Mouse (Mus musculus) T-cell, adult 2 months (primary cell): ENCODE measurements around the gene Pard3.

Experiments used
- DNase-seq: peaks from one replicate; pipeline ENCODE4 v3.0.0; 2022; ENCODE audit warnings: low spot score

The Pard3 gene

DNA sequence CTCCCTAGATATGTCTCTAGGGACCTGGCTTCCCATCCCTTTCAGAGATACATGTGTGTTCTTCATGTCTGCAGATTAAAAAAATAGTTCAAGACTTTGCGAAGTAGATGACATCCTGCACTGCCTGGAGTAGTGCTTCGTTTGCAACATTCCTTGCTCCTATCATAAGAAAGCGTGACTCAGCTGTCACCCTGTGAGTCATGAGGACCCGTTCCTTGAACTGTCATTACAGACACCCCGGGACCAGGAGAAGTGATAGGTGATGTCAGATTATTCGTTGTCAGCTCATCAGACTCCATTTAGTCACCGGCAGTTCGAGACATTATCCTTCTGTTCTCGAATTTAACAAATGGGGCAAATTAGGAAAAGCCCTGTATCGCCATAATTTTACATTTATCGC, 180.1 kb downstream of the Pard3 start:
- DNase-seq: no peak

DNA sequence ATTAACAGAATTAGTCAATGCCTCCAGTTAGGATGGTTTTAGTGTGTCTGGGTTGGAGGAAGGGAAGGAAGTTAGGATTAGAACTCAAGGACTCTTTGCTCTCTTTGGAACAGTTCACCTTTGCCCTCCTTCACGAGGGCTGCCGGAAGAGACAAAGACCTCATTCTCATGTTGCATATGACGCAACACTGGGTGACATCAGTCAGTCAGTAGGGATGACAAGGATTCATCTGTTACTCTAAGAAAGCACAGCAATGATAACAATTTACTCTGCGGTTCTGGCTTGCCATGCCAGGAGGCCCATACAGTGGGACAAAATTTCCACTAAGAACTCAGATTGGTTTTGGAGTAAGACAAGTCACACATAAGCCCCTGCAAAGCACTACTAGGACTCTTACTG, 187.1 kb downstream of the Pard3 start:
- no peak for DNase-seq

DNA sequence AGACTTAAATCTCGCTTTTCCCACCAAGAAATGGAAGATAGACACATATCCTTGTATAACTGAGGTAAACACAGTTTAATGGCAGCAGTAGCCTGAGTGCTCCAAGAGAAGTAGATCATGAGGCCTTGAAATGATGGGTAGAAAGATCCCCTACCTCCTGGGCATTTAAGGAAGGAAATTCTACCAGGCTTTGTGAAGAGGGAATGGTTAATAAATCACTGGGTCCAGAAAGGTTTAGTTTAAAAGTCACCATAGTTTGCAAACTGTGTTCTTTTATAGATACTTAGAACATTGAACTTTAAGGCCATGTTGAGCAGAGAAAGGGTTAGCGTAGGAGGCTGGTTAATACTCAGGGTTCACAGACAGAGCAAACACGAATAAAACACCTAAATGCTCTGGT, 187.8 kb downstream of the Pard3 start:
- no peak for DNase-seq

DNA sequence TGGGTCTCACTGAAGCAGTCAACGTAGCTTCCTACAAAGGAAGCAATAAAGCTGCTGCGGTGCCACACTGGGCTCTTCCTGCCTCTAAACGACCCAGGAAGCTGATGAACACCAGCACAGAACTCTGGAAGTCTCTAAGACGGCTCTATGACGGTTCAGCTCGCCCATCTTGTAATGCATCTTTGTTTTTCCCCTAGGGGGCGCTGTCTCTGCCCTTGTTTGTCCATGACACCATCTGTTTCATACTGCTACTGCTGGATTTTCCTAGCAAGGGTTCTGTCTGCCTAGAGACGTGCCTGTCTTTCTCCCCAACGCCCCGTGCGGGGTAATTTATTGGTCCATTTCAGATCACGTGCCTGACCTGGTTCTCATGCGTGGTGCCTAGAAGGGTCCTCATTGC, 188.3 kb downstream of the Pard3 start:
- no peak for DNase-seq

DNA sequence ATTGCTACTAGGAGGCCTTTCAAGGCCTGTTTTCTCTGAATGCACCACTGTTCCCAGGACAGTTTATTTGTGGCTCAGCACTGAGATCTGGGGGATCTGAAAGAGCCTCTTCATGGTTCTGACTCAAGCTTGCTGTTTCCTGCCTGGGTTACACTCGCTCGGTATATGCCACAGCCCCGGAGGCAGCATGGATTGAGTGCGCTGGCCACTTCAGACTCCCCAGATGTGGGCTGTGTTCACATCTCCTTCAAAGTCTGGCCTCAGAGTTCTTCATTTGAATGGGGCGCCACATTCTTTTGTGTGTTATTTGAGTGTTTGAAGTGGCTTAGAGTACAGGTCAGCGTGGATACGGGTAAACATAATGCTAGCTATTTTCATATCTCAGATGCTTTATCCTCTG, 190.9 kb downstream of the Pard3 start:
- no peak for DNase-seq

DNA sequence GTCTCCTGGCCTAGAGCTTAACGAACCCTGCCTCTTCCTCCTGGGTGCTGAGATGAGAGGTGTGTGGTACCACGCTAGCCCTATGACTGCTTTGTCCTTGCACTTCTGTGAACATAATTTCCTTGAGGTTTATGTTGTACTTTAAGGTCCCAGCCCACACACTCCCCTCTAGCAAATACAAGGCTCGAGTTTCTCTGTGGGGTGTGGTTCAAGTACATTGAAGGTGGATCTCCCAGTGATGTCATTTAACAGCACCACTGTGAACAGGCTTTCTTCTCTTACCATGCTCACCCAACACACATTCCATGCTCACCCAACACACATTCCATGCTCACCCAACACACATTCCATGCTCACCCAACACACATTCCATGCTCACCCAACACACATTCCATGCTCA, 193.4 kb downstream of the Pard3 start:
- DNase-seq: no peak

DNA sequence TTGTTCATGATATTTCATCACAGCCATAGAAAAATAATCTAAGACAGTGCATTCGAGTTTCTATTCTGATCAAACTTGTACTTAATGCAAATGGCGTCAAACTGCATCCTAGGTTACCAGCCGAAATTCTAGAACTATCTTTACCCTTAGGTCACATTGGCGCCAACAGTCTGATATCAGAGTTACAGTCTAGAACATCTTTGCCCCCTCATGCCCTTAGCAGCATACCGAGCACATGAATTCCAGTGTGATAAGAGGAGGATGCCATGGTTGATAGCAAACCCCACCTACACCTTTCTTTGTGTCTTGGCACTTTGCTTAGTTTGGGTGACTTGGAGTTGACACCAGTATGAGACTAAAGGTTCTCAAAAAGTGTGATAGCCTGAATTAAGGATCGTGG, 197.4 kb downstream of the Pard3 start:
- DNase-seq: no peak

DNA sequence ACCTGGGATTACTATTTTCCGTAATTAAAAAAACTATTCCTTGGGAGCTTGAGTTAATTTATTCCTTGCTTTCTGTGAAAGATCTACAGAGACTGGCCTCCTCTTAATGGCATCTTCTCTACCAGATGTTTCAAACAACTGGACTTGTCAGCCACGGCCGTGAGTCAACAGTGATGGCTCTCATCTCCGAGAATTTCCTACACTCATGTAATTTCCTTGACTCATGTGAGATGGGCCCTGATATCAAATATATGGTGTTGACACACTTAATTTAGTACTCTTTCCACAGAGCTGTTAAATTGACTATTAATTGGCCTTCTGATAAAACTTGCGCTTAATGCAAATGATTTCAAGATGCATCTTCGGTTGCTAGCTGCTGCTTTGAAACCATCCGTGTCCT, 198.3 kb downstream of the Pard3 start:
- no peak for DNase-seq

DNA sequence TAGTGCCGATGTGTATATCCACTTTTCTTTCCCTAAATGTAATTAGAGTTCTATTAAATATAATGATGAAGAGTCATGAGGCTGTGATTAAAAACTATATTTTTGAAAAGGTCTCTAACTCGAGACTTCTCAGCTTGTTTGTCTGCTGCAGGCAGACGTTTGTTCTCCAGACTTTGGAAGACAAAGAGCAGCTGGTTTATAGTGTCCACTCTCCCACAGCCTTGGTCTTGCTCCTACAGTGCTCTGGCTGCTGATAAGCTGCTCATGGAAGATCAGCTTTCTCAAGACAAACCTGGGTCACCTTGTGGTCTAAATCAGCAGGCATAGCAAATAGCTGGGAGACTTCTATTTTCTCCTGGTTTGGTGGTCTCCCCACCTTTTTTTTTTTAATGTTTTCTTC, 198.7 kb downstream of the Pard3 start:
- no peak for DNase-seq

DNA sequence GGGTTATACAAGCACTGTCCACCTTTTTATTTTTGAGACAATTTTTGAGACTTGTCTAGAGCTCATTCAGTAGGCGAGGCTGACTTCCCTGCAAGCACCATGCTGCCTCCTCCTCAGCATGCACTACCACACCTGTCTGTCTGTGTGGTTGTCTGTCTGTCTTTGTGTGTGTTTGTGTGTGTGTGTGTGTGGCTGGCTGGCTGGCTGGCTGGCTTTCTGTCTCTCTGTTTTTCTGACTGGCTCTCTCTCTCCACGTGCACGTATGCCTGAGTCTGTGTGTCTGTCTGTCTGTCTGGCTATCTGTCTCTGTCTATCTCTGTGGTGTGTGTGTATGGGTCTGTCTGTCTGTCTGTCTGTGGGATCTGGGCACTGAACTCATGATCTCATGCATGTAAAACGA, 199.2 kb downstream of the Pard3 start:
- DNase-seq: no peak

DNA sequence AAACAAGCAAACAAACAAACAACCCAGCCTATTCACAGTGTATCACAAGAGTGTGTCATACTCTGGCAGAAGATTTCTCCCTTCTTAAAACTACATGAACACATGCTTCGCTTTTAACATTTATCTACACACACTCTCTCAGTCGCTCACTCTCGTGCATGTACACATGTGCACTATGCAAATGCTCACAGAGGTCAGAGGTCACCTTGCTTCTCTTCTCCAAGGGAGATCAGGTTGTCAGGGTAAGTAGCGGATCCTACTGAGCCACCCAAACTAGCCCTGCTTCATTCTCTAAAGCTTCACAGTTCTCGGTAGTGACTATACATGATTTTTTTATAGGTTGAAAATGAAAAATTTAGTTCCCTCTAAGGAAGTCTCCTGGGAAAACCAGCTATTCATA, 199.8 kb downstream of the Pard3 start:
- DNase-seq: no peak

DNA sequence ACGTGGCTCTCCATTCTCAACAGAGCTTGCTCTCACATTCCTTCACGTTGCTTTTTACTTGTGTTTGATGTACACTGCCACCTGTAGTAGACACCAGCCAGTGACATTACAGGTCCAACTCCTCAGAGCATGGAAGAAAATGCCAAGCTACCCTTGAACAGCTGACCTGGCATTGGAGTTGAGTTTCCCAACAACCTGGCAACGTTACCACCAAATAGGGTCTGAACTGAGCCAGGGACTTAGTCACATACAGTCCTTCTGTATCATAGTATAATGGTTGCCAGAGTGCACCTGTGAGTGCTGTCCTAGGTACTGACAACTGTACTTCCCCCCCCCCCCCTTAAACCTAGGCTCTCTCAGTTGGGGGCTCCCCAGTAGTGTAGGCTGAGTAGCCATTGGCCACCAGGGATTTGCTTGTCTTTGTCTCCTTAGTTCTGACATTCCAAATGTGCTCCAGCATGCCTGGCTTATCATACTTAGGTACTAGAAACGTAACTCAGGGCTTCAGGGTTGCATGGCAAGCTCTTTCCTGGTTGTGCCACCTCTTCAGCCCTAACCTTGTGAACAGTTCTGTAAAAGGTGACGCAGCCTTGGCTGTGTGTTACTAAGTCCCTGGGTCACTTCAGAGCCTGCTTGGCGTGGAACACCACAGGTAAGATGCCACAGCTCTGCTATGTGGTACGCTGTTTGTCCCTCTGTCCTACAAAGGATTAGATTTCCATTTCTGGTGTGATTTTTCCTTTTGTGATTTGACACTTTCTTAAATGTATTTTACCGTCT, 201.2 kb downstream of the Pard3 start:
- DNase-seq: no peak

DNA sequence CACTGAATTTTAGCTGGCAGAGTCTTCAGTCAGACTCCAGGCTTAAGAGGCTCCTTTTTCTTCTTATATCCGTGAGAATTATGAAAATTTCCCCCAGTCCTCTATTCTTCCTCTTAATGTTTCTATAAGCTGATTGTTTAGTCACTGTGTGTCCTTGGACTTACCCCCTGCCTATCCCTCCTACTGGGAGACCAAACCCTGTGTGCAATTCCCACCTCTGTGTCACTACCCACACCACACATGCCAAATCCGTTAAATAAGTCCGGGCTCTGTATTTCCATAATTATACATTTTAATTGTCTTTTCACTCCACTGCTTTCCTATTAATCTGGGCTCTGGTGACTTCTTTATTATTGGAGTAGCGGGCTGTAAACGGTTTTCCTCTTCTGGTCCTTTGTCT, 203.1 kb downstream of the Pard3 start:
- DNase-seq: no peak

DNA sequence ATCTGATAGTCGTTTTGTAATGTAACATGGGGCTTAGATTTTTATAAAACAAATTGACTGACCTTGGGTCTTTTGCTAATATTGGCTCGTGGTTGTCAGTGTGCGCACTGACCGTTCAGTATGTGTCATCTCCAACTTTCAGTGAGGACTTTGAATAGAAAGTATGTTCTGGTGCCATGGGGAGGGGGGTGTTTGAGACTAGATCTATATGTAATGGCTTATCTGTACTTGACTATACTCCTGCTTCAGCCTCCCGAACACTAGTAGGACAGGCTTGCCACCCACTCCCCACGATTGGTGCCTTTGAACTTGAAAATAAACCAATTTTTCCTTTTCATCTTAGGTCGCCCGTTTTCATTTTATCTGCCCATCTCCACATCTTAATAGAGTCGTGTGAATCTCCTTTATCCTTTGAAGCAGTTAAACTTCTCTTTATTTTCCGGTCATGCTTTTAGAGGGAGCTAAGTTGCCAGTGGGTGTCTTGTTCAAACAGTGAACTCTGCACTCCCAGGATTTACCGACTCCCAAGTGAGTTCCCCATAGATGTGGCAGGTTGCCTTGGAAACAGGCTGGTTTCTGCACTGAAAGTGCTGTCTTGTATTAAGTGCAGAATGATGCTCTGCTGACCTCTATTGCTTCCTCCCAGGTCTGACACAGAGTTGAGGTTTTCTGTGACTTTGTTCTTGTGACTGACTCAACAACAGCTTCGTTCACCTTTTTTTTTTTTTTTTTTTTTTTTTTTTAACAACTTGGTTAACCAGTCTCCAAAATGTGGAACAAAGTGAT, 204.7 kb downstream of the Pard3 start:
- DNase-seq: no peak

DNA sequence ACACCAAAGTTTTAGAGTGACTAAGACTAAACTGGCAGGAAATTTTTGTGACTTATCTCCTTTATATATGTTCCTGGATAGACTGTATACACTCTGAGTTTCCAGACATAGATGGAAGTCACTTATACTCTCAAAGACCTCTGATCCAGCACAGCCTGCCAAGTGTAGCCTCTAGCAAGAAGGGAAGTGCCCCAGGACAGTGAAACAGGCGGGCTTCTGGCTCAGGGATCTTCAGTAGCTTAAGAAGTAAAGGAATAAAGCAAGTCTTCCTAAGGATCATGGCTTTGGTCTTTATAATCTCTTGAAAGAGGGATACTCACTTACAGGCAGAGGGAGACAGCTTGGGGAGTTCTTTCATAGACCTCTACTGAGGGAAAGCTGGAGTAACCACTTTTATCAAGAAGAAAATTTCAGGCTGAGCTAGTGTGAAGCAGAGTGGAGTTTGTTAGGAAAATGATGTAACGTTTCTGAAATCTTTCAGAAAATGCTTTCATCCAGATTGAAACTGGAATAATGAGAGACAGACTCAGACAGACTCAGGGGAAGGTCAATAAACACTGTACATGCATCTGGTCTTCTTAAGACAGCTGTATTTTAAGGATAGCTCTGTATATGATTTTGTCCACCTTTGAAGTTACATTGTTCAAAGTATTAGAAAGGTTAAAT, 205.5 kb downstream of the Pard3 start:
- no peak for DNase-seq

DNA sequence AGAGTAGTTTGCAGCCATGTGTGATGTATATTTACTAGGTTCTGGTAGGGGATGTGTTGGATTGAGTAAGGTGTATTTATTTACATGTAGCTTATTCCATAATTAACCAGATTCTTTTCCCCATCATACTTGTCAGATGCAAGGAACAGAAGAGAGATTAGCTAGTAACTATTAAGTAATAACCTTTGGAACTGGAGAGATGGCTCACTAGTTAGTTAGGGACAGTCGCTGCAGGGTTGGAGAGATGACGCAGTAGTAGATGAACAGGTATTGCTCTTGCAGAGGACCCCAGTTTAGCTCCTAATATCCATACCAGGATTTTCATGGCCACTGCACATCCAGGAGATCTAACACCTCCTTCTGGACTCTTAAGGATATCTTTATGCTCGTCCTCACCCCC, 207.5 kb downstream of the Pard3 start:
- no peak for DNase-seq

DNA sequence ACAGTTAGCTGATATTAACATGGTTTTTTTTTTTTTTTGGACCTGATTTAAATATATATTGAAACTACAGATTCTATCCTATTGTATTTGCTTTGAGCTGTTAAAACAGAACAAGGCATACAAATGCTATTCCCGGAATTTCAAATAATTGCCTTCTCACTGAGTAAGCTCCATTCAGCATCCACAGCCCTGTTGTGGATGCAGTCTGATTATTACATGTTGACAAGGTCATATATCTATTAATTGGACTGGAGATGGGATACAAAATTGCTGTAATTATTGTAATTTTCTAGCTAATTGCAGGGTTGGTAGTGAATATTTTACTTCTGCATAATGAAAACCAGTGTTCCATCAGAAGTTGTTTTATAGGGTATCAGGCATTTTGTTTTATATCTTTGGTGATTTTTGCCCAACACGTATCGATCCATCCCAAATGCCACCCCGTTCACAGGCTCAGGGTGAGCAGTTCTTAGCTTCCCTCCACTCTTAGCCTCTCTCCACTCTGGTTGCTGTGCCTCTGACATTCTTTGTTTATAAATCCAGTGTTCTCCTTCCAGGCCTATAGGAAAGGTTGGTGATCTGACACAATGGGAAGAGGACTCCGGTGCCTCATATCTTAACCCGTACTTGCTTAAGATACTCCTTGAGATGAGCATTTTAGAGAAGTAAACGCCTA, 216.7 kb downstream of the Pard3 start:
- no peak for DNase-seq

DNA sequence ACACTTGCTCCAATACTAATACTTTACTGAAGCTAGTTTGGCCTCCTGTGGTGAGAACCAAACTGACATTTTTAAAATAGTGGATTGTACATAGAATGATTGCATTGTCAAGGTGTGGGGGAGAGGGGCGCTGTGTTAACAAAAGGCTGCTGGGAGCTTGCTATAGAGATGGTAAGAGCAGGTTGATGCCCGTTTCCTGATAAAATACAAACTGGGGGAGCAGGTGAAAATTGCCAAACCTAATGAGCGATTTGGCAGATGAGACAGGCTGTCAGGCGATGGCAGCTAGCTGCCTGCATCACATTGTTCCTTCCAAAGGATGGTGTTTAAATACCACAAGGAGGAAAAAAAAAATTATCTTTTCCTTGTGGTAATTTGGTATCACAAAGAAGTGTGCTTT, 217.3 kb downstream of the Pard3 start:
- no peak for DNase-seq

DNA sequence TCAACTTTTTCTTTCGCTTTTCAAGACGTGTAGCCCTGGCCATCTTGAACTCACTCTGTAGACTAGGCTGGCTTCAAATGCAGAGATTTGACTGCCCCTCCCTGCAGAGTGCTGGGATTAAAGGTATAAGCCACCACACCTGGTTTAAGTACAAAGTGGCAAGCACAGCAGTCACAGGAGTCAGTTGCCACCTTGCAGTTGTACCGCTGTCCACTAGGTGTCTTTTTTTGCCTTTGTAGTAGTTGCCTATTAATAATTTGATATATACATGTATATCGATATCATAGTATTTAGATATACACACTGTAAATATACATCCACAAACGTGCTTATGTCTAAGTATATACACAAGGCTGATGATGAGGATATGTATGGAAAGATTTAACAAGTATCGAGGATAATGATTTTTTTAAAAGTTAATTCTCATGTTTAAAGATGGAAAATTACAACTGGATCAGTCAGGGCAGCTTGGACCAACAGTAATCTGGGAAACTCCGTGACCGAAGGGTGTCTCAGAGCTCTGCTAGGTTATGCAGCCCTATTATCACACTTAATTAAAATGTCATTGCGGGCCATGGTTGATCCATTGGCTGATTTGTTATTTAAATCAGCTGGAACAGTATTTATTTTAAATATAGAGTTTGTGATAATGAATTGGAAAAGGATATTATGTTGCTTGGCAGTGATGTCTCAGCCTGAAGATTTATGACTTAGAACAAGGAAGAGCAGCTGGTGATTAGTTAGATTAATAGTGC, 220.9 kb downstream of the Pard3 start:
- DNase-seq: no peak

DNA sequence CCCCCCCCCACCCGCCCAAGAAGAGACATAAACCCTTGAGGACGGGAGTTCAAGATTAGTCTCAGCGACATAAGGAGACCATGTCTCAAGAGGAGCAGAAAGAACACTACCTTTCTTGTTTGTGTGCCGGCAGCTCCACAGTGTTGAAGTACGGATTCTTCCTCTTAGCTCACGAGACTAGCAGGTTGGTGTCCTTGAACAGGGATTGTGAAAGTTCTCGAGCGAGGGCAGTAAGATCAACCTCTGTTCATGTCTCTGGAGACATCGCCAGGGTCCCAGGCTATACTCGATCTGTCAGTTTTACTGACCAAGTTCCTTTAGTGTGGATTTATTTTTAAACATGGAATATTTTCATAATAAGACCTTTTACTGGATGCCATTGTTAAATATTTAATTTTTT, 224.1 kb downstream of the Pard3 start:
- no peak for DNase-seq

DNA sequence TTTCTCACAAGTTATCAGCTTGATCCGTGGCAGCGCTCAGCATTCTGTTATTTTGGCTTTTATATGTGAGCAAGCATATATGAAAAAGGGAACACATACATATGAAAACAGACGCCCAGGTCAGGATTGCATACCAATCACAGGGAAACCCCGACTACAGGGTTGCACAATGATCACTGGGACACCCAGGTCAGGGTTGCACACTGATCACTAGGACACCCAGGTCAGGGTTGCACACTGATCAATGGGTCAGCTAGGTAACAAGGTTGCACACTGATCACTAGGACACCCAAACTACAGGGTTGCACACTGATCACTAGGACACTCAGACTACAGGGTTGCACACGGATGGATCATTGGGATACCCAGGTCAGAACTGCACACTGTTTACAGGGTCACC, 228.6 kb downstream of the Pard3 start:
- no peak for DNase-seq
